Mouse (Mus musculus): ENCODE measurements around the gene Mecom.

DNA sequence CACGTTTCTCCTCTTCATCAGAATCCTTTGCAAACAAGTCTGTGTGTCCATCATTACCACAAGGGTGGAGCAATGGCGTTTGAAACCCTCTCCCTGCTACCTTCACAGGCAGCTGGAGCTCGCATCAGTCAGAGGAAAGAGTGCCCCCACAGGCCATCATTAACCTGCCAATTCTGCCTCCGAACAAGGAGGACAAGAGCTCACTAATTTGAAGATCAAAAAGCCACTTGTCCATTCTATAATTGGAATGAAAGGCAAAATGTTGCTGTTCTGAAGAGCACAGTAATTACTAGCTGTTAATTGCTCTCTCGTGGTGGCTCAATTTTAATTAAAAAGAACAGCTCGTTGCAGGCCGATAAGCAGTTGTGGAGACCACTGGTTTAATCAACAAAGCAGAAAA lies 198.5 kb downstream of the Mecom start:
- TF ChIP-seq CTCF (IDR thresholded peaks at IDR 0.05; ENCODE audit: extremely low read depth, insufficient read depth, insufficient read length, insufficient replicate concordance) (no peak), POLR2A (IDR thresholded peaks at IDR 0.05; ENCODE audit: low read depth, low read length) (no peak)
